Mouse (Mus musculus): ENCODE measurements around the gene Uap1l1.

- TF ChIP-seq EP300 (IDR thresholded peaks at IDR 0.05; ENCODE audit: insufficient read depth, low read depth, low read length) (no peak), CTCF (IDR thresholded peaks at IDR 0.05) (no peak), POLR2A (IDR thresholded peaks at IDR 0.05; ENCODE audit: insufficient read depth, low read depth, low read length) (no peak)
These were observed 45.4 kb downstream of the Uap1l1 start for GRCm38 (mm10) chr2:25320084-25320483.
